Mouse (Mus musculus): ENCODE results near the gene Ctxn1. TPM values are rescaled to one million over a fixed set of nuclear protein-coding genes. Genes with fewer than 3 reads are reported as not detected.

The Ctxn1 gene
- polyA plus RNA-seq (2015; fragmentation: Nextera tagmentation; extraction: Ambion mirVana): 3.0 TPM in 2 replicates

GRCm38 (mm10) chr8:4259125-4259804 lies at the start of gene Ctxn1:
Gene Ctxn1, minus strand, starts transcription at chr8:4259274.
- Histone ChIP-seq H3K4me2 (peak within 1 kb of the TSS; percentile 99), H3K27ac (peak within 1 kb of the TSS; percentile 77), H3K36me3 (peaks cover 70% of the 10 kb centered on the region), H3K9me3 (replicated peaks) (no peaks in the 10 kb centered on the region), H3K4me1 (replicated peaks) (peaks cover 27% of the 10 kb centered on the region), H3K4me3 (replicated peaks) (peak within 1 kb of the TSS; percentile 68), H3K9ac (peak within 1 kb of the TSS; percentile 68), H3K27me3 (no peaks in the 10 kb centered on the region)
- DNase-seq (peak; percentile 94), ATAC-seq (ENCODE audit: low read depth) (peak; percentile 94)
- 9% methylated on average over 33 of the region's 33 CpGs for WGBS (ENCODE audit: insufficient replicate concordance)

- no peak for DNase-seq
- Histone ChIP-seq H3K4me1 (replicated peaks) (peaks cover 33% of the 10 kb centered on the region), H3K9ac (no peak overlapping the region), H3K27me3 (no peaks in the 10 kb centered on the region), H3K27ac (peak overlapping the region; percentile 70; the same call in 1 of the 2 replicates), H3K4me2 (no peak overlapping the region), H3K9me3 (replicated peaks) (no peaks in the 10 kb centered on the region), H3K4me3 (replicated peaks) (no peak overlapping the region), H3K36me3 (peaks cover 99% of the 10 kb centered on the region)
- ATAC-seq (ENCODE audit: low read depth): no peak
- 51% methylated on average over 2 of the region's 2 CpGs for WGBS (ENCODE audit: insufficient replicate concordance)
These were observed 46.8 kb upstream of the Ctxn1 start for GRCm38 (mm10) chr8:4305838-4306237.

- Histone ChIP-seq H3K36me3 (peaks cover 96% of the 10 kb centered on the region), H3K9me3 (replicated peaks) (no peaks in the 10 kb centered on the region), H3K9ac (0 out of 2 replicates have a peak overlapping the region, but pooled peaks have one; percentile 18), H3K27ac (peak overlapping the region; percentile 70), H3K27me3 (no peaks in the 10 kb centered on the region), H3K4me3 (replicated peaks) (no peak overlapping the region), H3K4me1 (replicated peaks) (peaks cover 33% of the 10 kb centered on the region), H3K4me2 (peak overlapping the region; percentile 15; the same call in 1 of the 2 replicates)
- ATAC-seq (ENCODE audit: low read depth) (peak; percentile 89), DNase-seq (peak; percentile 36)
- WGBS (ENCODE audit: insufficient replicate concordance): 20% methylated on average over 3 of the region's 3 CpGs
These were observed 45.1 kb upstream of the Ctxn1 start for GRCm38 (mm10) chr8:4304124-4304547.

- H3K4me2 ChIP-seq: no peak overlapping the region
- no peaks in the 10 kb centered on the region for H3K9me3 ChIP-seq (replicated peaks)
- peaks cover 96% of the 10 kb centered on the region for H3K36me3 ChIP-seq
- 67% methylated on average over 4 of the region's 4 CpGs for WGBS (ENCODE audit: insufficient replicate concordance)
- no peak for DNase-seq
- no peaks in the 10 kb centered on the region for H3K4me1 ChIP-seq (replicated peaks)
- H3K27ac ChIP-seq: no peak overlapping the region
- H3K9ac ChIP-seq: no peak overlapping the region
- no peaks in the 10 kb centered on the region for H3K27me3 ChIP-seq
- H3K4me3 ChIP-seq (replicated peaks): no peak overlapping the region
- no peak for ATAC-seq (ENCODE audit: low read depth)
These were observed 38.7 kb upstream of the Ctxn1 start for GRCm38 (mm10) chr8:4297822-4298221.

- no peak for ATAC-seq (ENCODE audit: low read depth)
- H3K36me3 ChIP-seq: peaks cover 97% of the 10 kb centered on the region
- WGBS (ENCODE audit: insufficient replicate concordance): 80% methylated on average over 5 of the region's 5 CpGs
These were observed 33.7 kb upstream of the Ctxn1 start for GRCm38 (mm10) chr8:4292738-4293137.

GRCm38 (mm10) chr8:4276111-4276465 lies 17.0 kb upstream of the Ctxn1 start:
- peak overlapping the region; percentile 70 for H3K4me2 ChIP-seq
- peak overlapping the region; percentile 77 for H3K4me3 ChIP-seq (replicated peaks)
- no peak; the same call in 1 of the 2 replicates for ATAC-seq (ENCODE audit: low read depth)
- no peak for DNase-seq
- peaks cover 29% of the 10 kb centered on the region for H3K36me3 ChIP-seq
- 21% methylated on average over 9 of the region's 9 CpGs for WGBS (ENCODE audit: insufficient replicate concordance)
- H3K27me3 ChIP-seq: no peaks in the 10 kb centered on the region
- H3K9me3 ChIP-seq (replicated peaks): no peaks in the 10 kb centered on the region
- H3K4me1 ChIP-seq (replicated peaks): peaks cover 28% of the 10 kb centered on the region
- peak overlapping the region; percentile 60 for H3K27ac ChIP-seq
- H3K9ac ChIP-seq: peak overlapping the region; percentile 85

More at GRCm38 (mm10) chr8:4292738-4293137, 33.7 kb upstream of the Ctxn1 start:
- DNase-seq: no peak
- H3K4me3 ChIP-seq (replicated peaks): no peak overlapping the region
- no peak overlapping the region for H3K9ac ChIP-seq
- no peak overlapping the region for H3K4me2 ChIP-seq
- no peaks in the 10 kb centered on the region for H3K27me3 ChIP-seq
- 0 out of 2 replicates have a peak, but pooled peaks cover 3% of the 10 kb centered on the region for H3K4me1 ChIP-seq (replicated peaks)
- H3K9me3 ChIP-seq (replicated peaks): no peaks in the 10 kb centered on the region
- H3K27ac ChIP-seq: no peak overlapping the region

- Histone ChIP-seq H3K4me1 (replicated peaks) (peaks cover 28% of the 10 kb centered on the region), H3K4me2 (peak within 1 kb of the TSS; percentile 70), H3K27ac (peak within 1 kb of the TSS; percentile 60), H3K4me3 (replicated peaks) (peak within 1 kb of the TSS; percentile 77), H3K9ac (peak within 1 kb of the TSS; percentile 85), H3K36me3 (peaks cover 33% of the 10 kb centered on the region), H3K27me3 (no peaks in the 10 kb centered on the region), H3K9me3 (replicated peaks) (no peaks in the 10 kb centered on the region)
- DNase-seq: peak; percentile 89
- ATAC-seq (ENCODE audit: low read depth): peak; percentile 98
- WGBS (ENCODE audit: insufficient replicate concordance): under 1% methylated on average over 39 of the region's 39 CpGs
These were observed 16.4 kb upstream of the Ctxn1 start, which contains the start of gene Timm44 for GRCm38 (mm10) chr8:4275275-4276110. Gene Timm44, minus strand, starts transcription at chr8:4275913.

- H3K36me3 ChIP-seq: peaks cover 92% of the 10 kb centered on the region
- ATAC-seq (ENCODE audit: low read depth) (no peak), DNase-seq (no peak)
- H3K27ac ChIP-seq: no peak overlapping the region
- no peak overlapping the region for H3K4me3 ChIP-seq (replicated peaks)
- no peaks in the 10 kb centered on the region for H3K27me3 ChIP-seq
- H3K4me2 ChIP-seq: no peak overlapping the region
- H3K9me3 ChIP-seq (replicated peaks): no peaks in the 10 kb centered on the region
- H3K4me1 ChIP-seq (replicated peaks): peaks cover 13% of the 10 kb centered on the region
- no peak overlapping the region for H3K9ac ChIP-seq
- WGBS (ENCODE audit: insufficient replicate concordance): 89% methylated on average over 6 of the region's 6 CpGs
These were observed 10.5 kb upstream of the Ctxn1 start for GRCm38 (mm10) chr8:4269609-4270008.

- no peaks in the 10 kb centered on the region for H3K27me3 ChIP-seq
- H3K4me2 ChIP-seq: no peak overlapping the region
- no peaks in the 10 kb centered on the region for H3K9me3 ChIP-seq (replicated peaks)
- 79% methylated on average over 15 of the region's 15 CpGs for WGBS (ENCODE audit: insufficient replicate concordance)
- no peak overlapping the region for H3K4me3 ChIP-seq (replicated peaks)
- H3K9ac ChIP-seq: no peak overlapping the region
- ATAC-seq (ENCODE audit: low read depth): peak; percentile 56; the same call in 1 of the 2 replicates
- no peaks in the 10 kb centered on the region for H3K4me1 ChIP-seq (replicated peaks)
- H3K27ac ChIP-seq: no peak overlapping the region
- DNase-seq: no peak
- peaks cover 98% of the 10 kb centered on the region for H3K36me3 ChIP-seq
These were observed 8.6 kb upstream of the Ctxn1 start for GRCm38 (mm10) chr8:4267627-4268026.

- ATAC-seq (ENCODE audit: low read depth) (no peak), DNase-seq (no peak)
- Histone ChIP-seq H3K4me2 (no peak overlapping the region), H3K9me3 (replicated peaks) (no peaks in the 10 kb centered on the region), H3K36me3 (peaks cover 100% of the 10 kb centered on the region), H3K4me1 (replicated peaks) (no peaks in the 10 kb centered on the region), H3K9ac (no peak overlapping the region), H3K27ac (no peak overlapping the region), H3K27me3 (no peaks in the 10 kb centered on the region), H3K4me3 (replicated peaks) (no peak overlapping the region)
- WGBS (ENCODE audit: insufficient replicate concordance): 83% methylated on average over 15 of the region's 15 CpGs
These were observed 6.3 kb upstream of the Ctxn1 start for GRCm38 (mm10) chr8:4265160-4265914.
